Mouse (Mus musculus) heart, embryonic 10.5 days (tissue): Measurements from ENCODE around the gene Parg. TPM values are rescaled to one million over a fixed set of nuclear protein-coding genes. Genes with fewer than 3 reads are reported as not detected.
A peak's percentile ranks its signal among the peaks of the same experiment; 100 is the strongest.

ENCODE experiments used
- DNase-seq: peaks from one replicate; pipeline ENCODE4 v3.0.0-alpha.2; 2017; ENCODE audit warnings: low spot score
- H3K27ac ChIP-seq: fragments of 300-500 bp; sonication (generic); 2 replicates; pipeline ENCODE4 v1.5.1; 2016; ENCODE audit warnings: mild to moderate bottlenecking
- H3K27me3 ChIP-seq: fragments of 300-500 bp; sonication (generic); 2 replicates; pipeline ENCODE4 v1.6.1; 2016; ENCODE audit warnings: mild to moderate bottlenecking; ENCODE audit not compliant: poor library complexity, insufficient read depth, severe bottlenecking
- H3K36me3 ChIP-seq: fragments of 300-500 bp; sonication (generic); 2 replicates; pipeline ENCODE4 v1.6.1; 2016; ENCODE audit warnings: mild to moderate bottlenecking, moderate library complexity
- H3K4me1 ChIP-seq: fragments of 300-500 bp; sonication (generic); 2 replicates; pipeline ENCODE4 v1.6.1; 2016; ENCODE audit warnings: mild to moderate bottlenecking
- H3K4me3 ChIP-seq: fragments of 300-500 bp; sonication (generic); 2 replicates; pipeline ENCODE4 v1.5.1; 2016; ENCODE audit warnings: mild to moderate bottlenecking, moderate library complexity
- H3K9me3 ChIP-seq: fragments of 300-500 bp; sonication (generic); 2 replicates; pipeline ENCODE4 v1.6.1; 2016; ENCODE audit warnings: mild to moderate bottlenecking, moderate library complexity
- WGBS: fragments of 180-500 bp; shearing (Covaris S2); methylation state at CpG from one replicate; pipeline ENCODE4 v1.1.7; 2016; 5-methylcytosine and 5-hydroxymethylcytosine counted together
- polyA plus RNA-seq: library from polyadenylated mRNA; unstranded; fragments of >200 nt; fragmentation: Nextera tagmentation; extraction: Ambion mirVana; gene quantifications from 2 replicates; pipeline ENCODE4 v1.2.1, GENCODE M21; 2016

Parg gene
- polyA plus RNA-seq: 32.7 and 35.3 TPM in 2 replicates

DNA sequence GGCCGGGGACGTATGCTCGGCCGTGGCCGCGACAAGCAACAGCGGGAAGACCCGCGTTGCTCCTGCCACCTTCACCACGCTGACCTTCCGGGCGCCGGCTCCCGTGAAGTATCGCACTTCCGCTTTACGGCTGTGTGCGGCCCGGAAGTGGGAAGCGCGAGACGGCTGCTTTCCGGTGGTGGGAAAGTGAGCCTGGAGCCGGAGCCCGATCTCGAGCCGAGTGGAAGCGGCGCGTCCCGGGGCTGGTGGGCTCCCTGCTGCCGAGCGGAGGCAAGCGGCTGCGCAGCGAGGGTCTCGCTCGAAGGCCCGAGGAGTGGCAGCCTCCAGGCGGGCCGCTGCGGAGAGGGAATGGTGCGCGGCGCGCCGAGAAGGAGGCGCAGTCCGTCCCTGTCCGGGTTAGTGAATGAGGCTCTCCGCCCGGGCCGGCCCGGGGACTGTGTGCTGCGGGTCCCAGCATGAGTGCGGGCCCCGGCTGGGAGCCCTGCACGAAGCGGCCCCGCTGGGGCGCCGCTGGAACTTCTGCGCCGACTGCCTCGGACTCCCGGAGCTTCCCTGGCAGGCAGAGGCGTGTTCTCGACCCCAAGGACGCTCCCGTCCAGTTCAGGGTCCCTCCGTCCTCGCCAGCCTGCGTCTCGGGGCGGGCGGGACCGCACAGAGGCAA lies at the start of gene Parg, which contains the start of gene Timm23:
Gene Parg (plus strand): TSS at position 159 of the 661 bp plus-strand sequence.
Gene Timm23 (minus strand): TSS at position 108 of the 661 bp plus-strand sequence.
- Histone ChIP-seq H3K36me3 (peaks cover 30% of the 10 kb centered on the region), H3K9me3 (no peaks in the 10 kb centered on the region), H3K27ac (peak within 1 kb of the TSS; percentile 92), H3K27me3 (no peaks in the 10 kb centered on the region), H3K4me3 (peak within 1 kb of the TSS; percentile 87), H3K4me1 (peaks cover 19% of the 10 kb centered on the region)
- peak; percentile 96 for DNase-seq
- WGBS: under 1% methylated on average over 77 of the region's 77 CpGs

DNA sequence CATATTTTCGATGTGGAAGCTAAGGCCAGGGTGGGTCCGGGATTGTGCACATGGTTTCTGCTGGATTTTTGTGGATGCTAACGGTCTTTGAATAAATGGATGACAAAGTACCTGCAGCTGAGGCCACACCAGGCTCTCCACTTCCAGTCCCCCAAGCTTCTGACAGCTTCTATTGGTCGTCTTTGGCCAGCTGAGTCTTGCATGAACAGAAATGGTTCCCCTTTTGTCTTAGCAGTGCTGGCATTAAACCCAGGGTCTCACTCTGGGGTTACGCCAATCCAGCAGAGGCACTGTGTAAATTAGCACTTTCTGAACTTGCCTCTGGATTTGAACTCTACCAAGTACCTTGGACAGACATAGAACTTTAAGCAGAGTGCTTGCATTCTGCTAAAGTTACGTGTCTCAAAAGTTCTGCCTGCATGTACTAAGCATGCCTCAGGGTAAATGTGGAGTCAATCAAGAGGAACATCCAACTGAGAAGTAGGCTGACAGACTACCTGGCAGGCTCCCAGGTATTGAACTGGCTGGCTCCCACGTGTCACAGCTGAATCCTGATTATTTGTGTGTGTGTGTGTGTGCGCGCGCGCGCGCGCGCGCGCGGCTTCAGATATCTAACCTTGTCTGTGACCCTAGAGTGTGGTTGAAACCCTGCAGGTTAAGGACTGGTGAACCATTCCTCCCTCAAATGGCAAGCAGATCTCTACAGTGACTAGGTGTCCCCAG lies 49.3 kb upstream of the Parg start:
- H3K36me3 ChIP-seq: no peaks in the 10 kb centered on the region
- DNase-seq: no peak
- no peaks in the 10 kb centered on the region for H3K27me3 ChIP-seq
- no peak overlapping the region for H3K4me3 ChIP-seq
- H3K9me3 ChIP-seq: no peaks in the 10 kb centered on the region
- no peak overlapping the region for H3K27ac ChIP-seq
- no peaks in the 10 kb centered on the region for H3K4me1 ChIP-seq
- WGBS: 92% methylated on average over 18 of the region's 18 CpGs

DNA sequence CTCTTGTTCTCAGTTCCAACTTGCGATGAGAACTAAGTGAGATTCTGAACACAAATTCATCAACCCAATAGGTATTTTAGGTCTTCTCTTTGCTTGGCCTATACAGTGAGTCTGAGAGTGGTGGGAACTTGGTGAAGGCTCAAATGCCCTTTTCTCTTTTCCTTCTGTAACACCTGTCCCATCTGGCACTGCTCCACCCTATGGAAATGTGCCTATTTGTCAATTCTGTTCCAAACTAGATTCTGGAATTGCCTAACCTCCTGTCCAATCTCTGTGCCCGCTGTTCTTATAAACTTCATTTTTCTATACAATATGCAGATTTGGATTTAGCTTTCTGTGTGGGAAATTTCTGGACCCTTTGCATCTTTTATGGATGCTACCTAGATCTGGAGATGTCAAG lies 48.6 kb upstream of the Parg start:
- Histone ChIP-seq H3K27me3 (no peaks in the 10 kb centered on the region), H3K9me3 (no peaks in the 10 kb centered on the region), H3K4me3 (no peak overlapping the region), H3K27ac (no peak overlapping the region), H3K36me3 (no peaks in the 10 kb centered on the region), H3K4me1 (no peaks in the 10 kb centered on the region)
- DNase-seq: no peak
- WGBS: 95% methylated on average over 2 of the region's 2 CpGs

- DNase-seq: no peak
- Histone ChIP-seq H3K36me3 (no peaks in the 10 kb centered on the region), H3K9me3 (no peaks in the 10 kb centered on the region), H3K4me1 (peaks cover 5% of the 10 kb centered on the region; the same call in 1 of the 2 replicates), H3K4me3 (no peak overlapping the region), H3K27me3 (no peaks in the 10 kb centered on the region), H3K27ac (no peak overlapping the region)
- 86% methylated on average over 6 of the region's 6 CpGs for WGBS
These were observed 47.0 kb upstream of the Parg start for GRCm38 (mm10) chr14:32154758-32155157.

DNA sequence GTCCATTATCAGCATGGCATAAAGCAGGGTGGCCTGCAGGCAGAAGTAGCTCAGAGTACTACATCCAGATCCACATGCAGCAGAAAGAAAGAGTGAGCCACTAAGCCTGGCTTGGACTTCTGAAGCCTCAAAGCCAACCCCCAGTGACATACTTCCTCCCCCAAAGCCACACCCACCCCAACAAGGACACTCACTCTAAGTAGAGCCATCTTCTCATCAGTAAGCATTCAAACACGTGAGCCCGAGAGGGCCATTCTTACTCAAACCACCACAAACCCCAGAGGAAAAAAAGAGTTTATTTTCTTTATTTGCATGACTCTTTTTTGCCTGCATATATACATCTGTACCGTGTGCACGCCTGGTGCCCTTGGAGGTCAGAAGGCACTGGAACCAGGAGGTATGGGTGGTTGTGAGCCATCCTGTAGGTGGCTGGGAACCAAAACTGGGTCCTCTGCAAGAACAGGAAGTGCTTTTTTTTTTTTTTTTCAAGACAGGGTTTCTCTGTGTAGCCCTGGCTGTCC lies 42.5 kb upstream of the Parg start:
- H3K36me3 ChIP-seq: no peaks in the 10 kb centered on the region
- 35% methylated on average over 4 of the region's 4 CpGs for WGBS
- peak overlapping the region; percentile 84 for H3K4me3 ChIP-seq
- H3K4me1 ChIP-seq: peaks cover 31% of the 10 kb centered on the region
- no peaks in the 10 kb centered on the region for H3K9me3 ChIP-seq
- H3K27ac ChIP-seq: peak overlapping the region; percentile 93
- no peak for DNase-seq
- H3K27me3 ChIP-seq: no peaks in the 10 kb centered on the region

DNA sequence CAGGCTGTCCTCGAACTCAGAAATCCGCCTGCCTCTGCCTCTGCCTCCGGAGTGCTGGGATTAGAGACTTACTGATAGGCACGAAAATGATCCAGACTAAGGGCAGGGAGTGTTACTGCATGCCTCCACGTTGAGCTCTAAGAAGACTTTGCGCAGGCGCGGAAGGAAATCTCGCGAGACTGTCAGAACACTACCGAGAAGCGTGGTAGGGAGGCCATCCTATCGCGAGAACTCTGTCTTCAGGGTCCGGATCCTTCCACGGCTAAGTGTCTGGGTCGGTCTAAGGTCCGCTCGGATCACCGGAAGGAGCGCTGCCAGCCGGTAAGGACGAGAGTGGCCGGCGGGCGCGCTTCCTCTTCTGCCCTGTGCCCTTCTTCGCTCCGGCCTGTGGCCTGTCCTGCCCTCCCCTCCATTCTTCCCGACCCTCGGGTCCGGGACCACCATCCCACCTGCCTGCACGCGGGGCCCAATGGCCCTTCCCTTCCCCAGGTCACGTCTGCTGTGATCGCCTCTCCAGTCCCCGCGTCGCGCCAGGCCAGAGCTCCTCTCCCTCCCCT lies 42.0 kb upstream of the Parg start, which contains the start of gene Ncoa4:
Gene Ncoa4 (plus strand): TSS at position 176 of the 557 bp plus-strand sequence.
- no peaks in the 10 kb centered on the region for H3K36me3 ChIP-seq
- peak within 1 kb of the TSS; percentile 93 for H3K27ac ChIP-seq
- WGBS: under 1% methylated on average over 39 of the region's 40 CpGs
- peak; percentile 99 for DNase-seq
- no peaks in the 10 kb centered on the region for H3K9me3 ChIP-seq
- peak within 1 kb of the TSS; percentile 84 for H3K4me3 ChIP-seq
- H3K4me1 ChIP-seq: peaks cover 36% of the 10 kb centered on the region
- H3K27me3 ChIP-seq: no peaks in the 10 kb centered on the region

GRCm38 (mm10) chr14:32160563-32160962 lies 41.2 kb upstream of the Parg start:
- peaks cover 43% of the 10 kb centered on the region for H3K4me1 ChIP-seq
- DNase-seq: peak; percentile 76
- WGBS: 23% methylated on average over 7 of the region's 7 CpGs
- no peaks in the 10 kb centered on the region for H3K27me3 ChIP-seq
- peak overlapping the region; percentile 93 for H3K27ac ChIP-seq
- H3K4me3 ChIP-seq: peak overlapping the region; percentile 84
- no peaks in the 10 kb centered on the region for H3K36me3 ChIP-seq
- H3K9me3 ChIP-seq: no peaks in the 10 kb centered on the region

DNA sequence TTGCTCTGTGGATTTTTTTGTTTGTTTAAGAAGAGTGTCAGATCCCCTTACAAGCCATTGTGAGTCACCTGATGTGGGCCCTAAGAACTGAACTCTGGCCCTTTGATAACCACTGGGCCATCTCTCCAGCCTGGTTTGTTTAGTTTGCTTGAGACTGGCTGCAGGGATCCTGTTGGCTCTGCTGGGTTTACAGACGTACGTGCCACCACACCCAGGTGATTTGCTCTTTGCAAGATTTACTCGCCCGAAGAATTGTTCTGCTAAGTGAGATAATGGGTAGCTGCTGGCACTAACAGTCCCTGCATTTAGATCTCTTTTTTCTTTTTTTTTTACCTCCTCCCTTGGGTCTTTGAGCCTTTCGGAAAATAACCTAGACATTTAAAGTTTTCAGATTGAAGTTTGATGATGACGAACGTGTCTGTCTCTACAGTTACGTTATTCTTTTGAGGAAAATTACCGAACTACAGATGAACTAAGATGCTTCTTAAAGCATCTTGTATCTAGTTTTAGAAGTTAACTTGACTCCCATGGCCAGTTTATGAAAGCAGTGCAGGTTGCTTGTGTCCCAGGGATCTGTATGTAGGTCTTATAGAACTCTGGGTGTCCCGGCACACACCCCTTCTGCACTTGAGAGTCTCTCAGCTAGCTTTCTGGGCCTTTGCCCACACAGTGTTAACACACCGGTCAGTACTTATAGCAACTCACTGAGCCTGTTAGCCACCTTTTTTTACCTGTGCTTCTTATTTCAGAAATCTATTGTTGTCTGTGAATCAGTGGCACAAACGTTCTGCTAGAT lies 40.5 kb upstream of the Parg start:
- 77% methylated on average over 12 of the region's 12 CpGs for WGBS
- Histone ChIP-seq H3K4me3 (peak overlapping the region; percentile 84), H3K27ac (peak overlapping the region; percentile 42; the same call in 1 of the 2 replicates), H3K9me3 (no peaks in the 10 kb centered on the region), H3K36me3 (no peaks in the 10 kb centered on the region), H3K27me3 (no peaks in the 10 kb centered on the region), H3K4me1 (peaks cover 45% of the 10 kb centered on the region)
- peak; percentile 54 for DNase-seq

- peaks cover 45% of the 10 kb centered on the region for H3K4me1 ChIP-seq
- WGBS: 91% methylated on average over 5 of the region's 5 CpGs
- no peak for DNase-seq
- no peaks in the 10 kb centered on the region for H3K27me3 ChIP-seq
- H3K27ac ChIP-seq: no peak overlapping the region
- no peaks in the 10 kb centered on the region for H3K36me3 ChIP-seq
- no peaks in the 10 kb centered on the region for H3K9me3 ChIP-seq
- H3K4me3 ChIP-seq: no peak overlapping the region
These were observed 39.5 kb upstream of the Parg start for GRCm38 (mm10) chr14:32162231-32162630.

- peak; percentile 35 for DNase-seq
- H3K36me3 ChIP-seq: no peaks in the 10 kb centered on the region
- no peaks in the 10 kb centered on the region for H3K27me3 ChIP-seq
- H3K27ac ChIP-seq: no peak overlapping the region; the same call in 1 of the 2 replicates
- WGBS: 88% methylated on average over 11 of the region's 11 CpGs
- peaks cover 47% of the 10 kb centered on the region for H3K4me1 ChIP-seq
- H3K9me3 ChIP-seq: no peaks in the 10 kb centered on the region
- H3K4me3 ChIP-seq: no peak overlapping the region
These were observed 38.4 kb upstream of the Parg start for GRCm38 (mm10) chr14:32163203-32163888.

DNA sequence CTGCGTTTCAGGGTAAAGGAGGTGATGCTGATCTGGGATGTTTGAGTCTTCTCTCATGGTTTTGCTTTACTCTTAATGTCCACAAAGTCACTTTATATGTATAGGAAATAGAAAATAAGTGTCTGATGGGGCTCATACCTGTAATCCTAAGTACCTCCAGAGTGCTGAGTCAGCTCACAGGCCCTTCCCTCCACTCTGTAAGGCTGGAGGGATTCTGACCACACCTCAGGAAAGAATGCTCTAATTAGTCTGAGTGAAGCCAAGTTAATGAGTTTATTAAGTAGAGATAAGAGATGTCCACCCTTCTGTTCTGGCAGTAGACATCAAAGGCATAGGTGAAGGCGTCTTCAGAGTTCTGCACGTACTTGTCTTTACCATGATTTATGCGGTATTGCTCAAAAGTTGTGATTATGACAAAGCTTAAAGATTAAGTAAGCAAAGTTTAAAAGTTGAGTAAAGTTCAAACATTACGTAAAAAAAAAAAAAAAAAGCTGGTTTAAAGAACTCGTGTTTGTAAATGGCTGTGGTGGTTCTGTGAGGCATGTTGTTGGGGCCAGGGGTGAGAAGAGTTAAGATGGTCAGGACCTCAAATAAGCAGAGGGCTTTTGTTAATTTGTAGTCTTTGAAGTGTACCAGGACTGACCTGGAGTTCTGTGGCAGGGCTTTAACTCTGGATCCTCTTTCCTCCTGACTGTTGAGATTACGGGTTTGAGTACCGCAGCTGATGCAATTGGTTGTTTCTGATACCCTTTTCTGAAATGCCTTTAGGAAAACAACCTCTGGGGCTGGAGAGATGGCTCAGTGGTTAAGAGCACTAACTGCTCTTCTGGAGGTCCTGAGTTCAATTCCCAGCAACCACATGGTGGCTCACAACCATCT lies 37.3 kb upstream of the Parg start:
- peak overlapping the region; percentile 91 for H3K27ac ChIP-seq
- no peaks in the 10 kb centered on the region for H3K9me3 ChIP-seq
- H3K36me3 ChIP-seq: no peaks in the 10 kb centered on the region
- no peaks in the 10 kb centered on the region for H3K27me3 ChIP-seq
- DNase-seq: no peak
- 68% methylated on average over 8 of the region's 8 CpGs for WGBS
- peak overlapping the region; percentile 74; the same call in 1 of the 2 replicates for H3K4me3 ChIP-seq
- H3K4me1 ChIP-seq: peaks cover 46% of the 10 kb centered on the region
